Mouse (Mus musculus) kidney, adult 2 months (tissue): ENCODE measurements at regions not wholly inside any gene's neighbourhood (a gene's known extent, or its start where the extent isn't known, plus 50 kb on each side); places are given as distances from the start of the nearest gene placed in this dataset.

ENCODE experiments used
- CTCF ChIP-seq: fragments of 200-500 bp; conservative IDR thresholded peaks from 2 replicates; pipeline ENCODE4 v1.5.1; 2011; ENCODE audit warnings: low read depth, mild to moderate bottlenecking, control low read depth, low read length, moderate library complexity, mixed read lengths; ENCODE audit not compliant: insufficient read depth, insufficient read length
- POLR2A ChIP-seq: fragments of 200-500 bp; IDR thresholded peaks from one replicate; pipeline ENCODE4 v1.6.1; 2011; ENCODE audit warnings: low read depth, low read length, control low read depth

DNA sequence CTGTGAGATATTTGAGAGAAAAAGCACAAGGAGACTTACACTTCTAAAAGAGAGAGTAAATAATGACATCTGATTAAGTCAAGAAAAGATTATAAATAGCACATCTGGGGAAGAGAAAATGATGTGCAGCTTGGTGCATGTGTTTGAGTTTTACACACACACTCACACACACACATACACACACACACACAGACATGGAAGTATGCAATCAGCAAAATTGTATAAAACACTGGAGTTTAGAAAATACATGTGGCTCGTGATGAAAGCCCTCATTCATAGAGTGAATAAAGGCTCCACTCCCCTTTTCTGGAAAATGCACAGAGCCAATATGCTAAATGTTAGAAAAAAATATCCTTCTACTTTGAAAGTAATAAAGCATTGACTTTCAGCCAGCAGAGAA, 182.2 kb downstream of the Sec23a start:
- TF ChIP-seq CTCF (no peak), POLR2A (no peak)
